Comparison of ENCODE assay signal across 9 mouse cellular contexts in genomic region chr1:172650519-172651287, GRCm38 (mm10). TPM values are rescaled to one million over a fixed set of nuclear protein-coding genes. Genes with fewer than 3 reads are reported as not detected.
DNase-seq lines count a peak whose midpoint lies in the region.
"Had no signal": no experiment of that assay in that cellular context is flagged by ENCODE, and none has a peak within 500 bp of the region (broad histone marks: within the 10 kb centered on the region; RNA-seq: fewer than 3 reads in every experiment).

No protein-coding gene starts in this region.

- peak; percentile 23 for DNase-seq in kidney, adult 18-20 months
- no peak for DNase-seq in kidney, adult 11 months
- peak; percentile 46 for DNase-seq in ES-CJ7 (ENCODE audit: low read depth, low spot score)
- peak; percentile 40 to 75 for DNase-seq in adrenal gland, postnatal 36 days
- peak; percentile 30 to 71 for DNase-seq in kidney, postnatal 36 days
- DNase-seq in splenic B cell, adult 2 months (ENCODE audit: low read depth, low spot score), result peak; percentile 30
- no peak for DNase-seq in natural killer cell, adult 2 months (ENCODE audit: low spot score in 2 of 2)

- H3K27me3 ChIP-seq in splenic B cell, adult 2 months (ENCODE audit: control insufficient read depth, insufficient read depth, low read length, poor library complexity, severe bottlenecking), result no peaks in the 10 kb centered on the region
- H3K27me3 ChIP-seq: embryonic facial prominence, embryonic 15.5 days had no signal

- H3K36me3 ChIP-seq in splenic B cell, adult 2 months (ENCODE audit: control insufficient read depth, insufficient read depth, low read length, poor library complexity, severe bottlenecking), result no peaks in the 10 kb centered on the region
- H3K36me3 ChIP-seq: embryonic facial prominence, embryonic 15.5 days had no signal

RNA-seq across cellular contexts. Expression of gene Dusp23, which starts 17.9 kb away (rescaled TPM):
- total RNA-seq in adrenal gland, postnatal 36 days (2021), result 1 to 10 TPM; 7.1 to 7.7 TPM

RNA-seq across cellular contexts. Expression of gene Crp, which starts 47.2 kb away (rescaled TPM):
- under 1 TPM in 1 of 2 experiments, not detected in 1; 0.40 TPM for total RNA-seq in adrenal gland, postnatal 36 days (2021)
- total RNA-seq: left cerebral cortex, postnatal 10 days had no signal

RNA-seq across cellular contexts. Expression of gene Fcrl6, which starts 48.4 kb away (rescaled TPM):
- not detected for total RNA-seq in adrenal gland, postnatal 36 days (2021)
- total RNA-seq: left cerebral cortex, postnatal 10 days had no signal

Comparison
In these comparisons a context has a peak if more than half of its experiments do, and no peak if none do; other contexts are left out.
1. DNase-seq: peak in kidney, adult 18-20 months (single experiment), ES-CJ7 (single experiment), adrenal gland, postnatal 36 days (2 of 2), kidney, postnatal 36 days (2 of 2) and splenic B cell, adult 2 months (single experiment); none in kidney, adult 11 months (single experiment) and natural killer cell, adult 2 months (0 of 2).